Mouse (Mus musculus) effector memory CD4-positive, alpha-beta T cell, adult 5 months (primary cell): ENCODE measurements around the gene Gm21866. TPM values are rescaled to one million over a fixed set of nuclear protein-coding genes. Genes with fewer than 3 reads are reported as not detected.

Source experiments
- polyA plus RNA-seq: library from polyadenylated mRNA; unstranded; fragments of 100-300 nt; shearing (Covaris generic); gene quantifications from one replicate; pipeline ENCODE4 v1.2.1, GENCODE M21; 2017

Gm21866 gene
- not detected for polyA plus RNA-seq

GRCm38 (mm10) chrY:13465479-13465878, at the start of gene Gm21866:
Gm21866 (minus strand) TSS chrY:13465579.

GRCm38 (mm10) chrY:13493726-13494125, 28.3 kb upstream of the Gm21866 start, which contains the start of gene Gm20773:
Gm20773 (plus strand) TSS chrY:13494026.

Other genes starting within 250 kb of the Gm21866 start
- gene Gm21828, start 241.7 kb downstream of the Gm21866 start, polyA plus RNA-seq, result not detected
- gene Gm21440, start 213.2 kb downstream of the Gm21866 start, polyA plus RNA-seq, result not detected
- not detected for gene Gm21454, start 213.1 kb downstream of the Gm21866 start, polyA plus RNA-seq
- gene Gm21725, start 116.5 kb downstream of the Gm21866 start, polyA plus RNA-seq, result not detected
- not detected for gene Gm20773, start 28.4 kb upstream of the Gm21866 start, polyA plus RNA-seq